Mouse (Mus musculus) liver, adult 2 months (tissue): ENCODE measurements at regions not wholly inside any gene's neighbourhood (a gene's known extent, or its start where the extent isn't known, plus 50 kb on each side); places are given as distances from the start of the nearest gene placed in this dataset.

Experiments used
- CTCF ChIP-seq: fragments of 200-500 bp; IDR thresholded peaks from 2 replicates; pipeline ENCODE4 v1.5.1; 2011; ENCODE audit warnings: low read depth, low read length, control low read depth
- POLR2A ChIP-seq: fragments of 200-500 bp; IDR thresholded peaks from 2 replicates; pipeline ENCODE4 v1.6.1; 2011; ENCODE audit warnings: low read length, control low read depth; ENCODE audit not compliant: insufficient read depth; ENCODE audit errors: extremely low read depth

DNA sequence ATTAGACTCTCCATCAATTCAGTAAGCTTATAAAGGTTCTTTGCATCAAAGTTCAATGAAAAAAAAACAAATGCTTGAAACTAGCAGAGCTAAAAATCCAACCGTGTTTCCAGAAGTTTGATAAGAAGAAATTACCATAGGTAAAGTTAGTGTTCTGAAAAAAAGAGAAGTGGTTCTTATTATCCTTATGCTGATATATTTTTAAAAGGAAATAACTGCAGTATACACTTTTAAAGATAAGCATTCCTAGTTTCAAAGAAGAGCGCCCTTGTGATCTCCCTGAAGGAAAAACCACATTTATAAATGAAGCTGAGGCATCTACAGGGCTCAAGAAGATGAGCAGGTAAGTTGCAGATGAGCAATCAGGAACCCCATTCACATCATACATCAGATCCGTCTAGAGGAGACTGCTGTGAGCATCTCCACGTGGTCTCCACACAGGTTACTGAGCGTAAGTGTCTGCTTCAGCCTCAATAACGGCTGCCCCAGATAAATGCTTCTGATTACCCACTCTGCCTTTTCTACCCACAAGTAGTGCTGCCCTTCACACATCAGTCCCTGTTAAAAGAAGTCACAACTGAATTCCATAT lies 815.6 kb downstream of the Olfm4 start:
- TF ChIP-seq CTCF = no peak
- TF ChIP-seq POLR2A = no peak
